Mouse (Mus musculus): Measurements from ENCODE around the gene Set.
"Not testable (repeated sequence)": the region's sequence is repeated elsewhere in the genome, so short reads cannot be mapped to it uniquely, and the experiment has no call there.

Gene Set

GRCm38 (mm10) chr2:30057223-30057904, at the start of gene Set:
Gene Set (plus strand): TSS chr2:30057378.
- DNase-seq = peak in 1 of 2 experiments; percentile 59

- peak in 1 of 2 experiments; percentile 47 for DNase-seq
These were observed 48.1 kb upstream of the Set start for GRCm38 (mm10) chr2:30009101-30009500.

GRCm38 (mm10) chr2:30010840-30011281, 46.3 kb upstream of the Set start:
- DNase-seq = no peak

- DNase-seq = peak in 1 of 2 experiments; percentile 29
These were observed 42.7 kb upstream of the Set start for GRCm38 (mm10) chr2:30014326-30014966.

GRCm38 (mm10) chr2:30025454-30025853, 31.7 kb upstream of the Set start:
- DNase-seq = no peak

- DNase-seq = no peak
These were observed 30.2 kb upstream of the Set start for GRCm38 (mm10) chr2:30026997-30027396.

GRCm38 (mm10) chr2:30032244-30032846, 24.8 kb upstream of the Set start:
- DNase-seq = no peak

GRCm38 (mm10) chr2:30032957-30033356, 24.2 kb upstream of the Set start:
- no peak for DNase-seq

GRCm38 (mm10) chr2:30037762-30038161, 19.4 kb upstream of the Set start:
- no peak for DNase-seq

GRCm38 (mm10) chr2:30038370-30038769, 18.8 kb upstream of the Set start:
- DNase-seq = no peak

GRCm38 (mm10) chr2:30039687-30040086, 17.5 kb upstream of the Set start:
- DNase-seq = no peak

GRCm38 (mm10) chr2:30042445-30042844, 14.7 kb upstream of the Set start:
- DNase-seq = peak; percentile 86 to 94

- no peak for DNase-seq
These were observed 12.6 kb upstream of the Set start for GRCm38 (mm10) chr2:30044550-30044949.

GRCm38 (mm10) chr2:30047127-30047526, 10.1 kb upstream of the Set start:
- DNase-seq = peak in 1 of 2 experiments; percentile 62

GRCm38 (mm10) chr2:30048101-30048501, 9.1 kb upstream of the Set start:
- DNase-seq = no peak

GRCm38 (mm10) chr2:30048699-30049388, 8.3 kb upstream of the Set start, which contains the start of gene Wdr34:
Gene Wdr34 (minus strand): TSS chr2:30048881.
- DNase-seq = peak; percentile 98

GRCm38 (mm10) chr2:30049831-30050230, 7.3 kb upstream of the Set start:
- no peak for DNase-seq

- DNase-seq = no peak
These were observed 5.0 kb upstream of the Set start for GRCm38 (mm10) chr2:30051992-30052761.

- DNase-seq = not testable (repeated sequence)
These were observed 1.9 kb upstream of the Set start for GRCm38 (mm10) chr2:30055310-30055709.

- no peak for DNase-seq
These were observed 442 bp upstream of the Set start for GRCm38 (mm10) chr2:30056736-30057135.

GRCm38 (mm10) chr2:30058418-30058817, 1.2 kb downstream of the Set start:
- DNase-seq = no peak

Data from kidney, postnatal 25 days (tissue).